Mouse (Mus musculus) testis, adult 2 months (tissue): ENCODE data around the gene Bsdc1.

Source experiments
- CTCF ChIP-seq: fragments of 200-500 bp; IDR thresholded peaks from 2 replicates; pipeline ENCODE4 v1.5.1; 2012; ENCODE audit warnings: low read depth, mild to moderate bottlenecking, inconsistent platforms, low read length, moderate library complexity; ENCODE audit not compliant: control insufficient read depth, insufficient read depth, insufficient replicate concordance
- POLR2A ChIP-seq: fragments of 200-500 bp; IDR thresholded peaks from 2 replicates; pipeline ENCODE4 v1.6.1; 2012; ENCODE audit warnings: low read depth, mild to moderate bottlenecking, inconsistent platforms, low read length, moderate library complexity; ENCODE audit not compliant: control insufficient read depth

- peak; percentile 86 for TF ChIP-seq POLR2A
- no peak for TF ChIP-seq CTCF
These were observed 51.8 kb downstream of the Bsdc1 start, which contains the start of gene Marcksl1 for GRCm38 (mm10) chr4:129513086-129513767.
